Mouse (Mus musculus): ENCODE results near the gene Cyp2d26. TPM values are rescaled to one million over a fixed set of nuclear protein-coding genes. Genes with fewer than 3 reads are reported as not detected.
A peak's percentile ranks its signal among the peaks of the same experiment; 100 is the strongest.
"Not testable (repeated sequence)": the region's sequence is repeated elsewhere in the genome, so short reads cannot be mapped to it uniquely, and the experiment has no call there.

Cyp2d26 gene
- polyA plus RNA-seq, 1 experiment: not detected

GRCm38 (mm10) chr15:82806969-82807763, 13.1 kb upstream of the Cyp2d26 start:
- TF ChIP-seq CTCF (IDR thresholded peaks at IDR 0.05; ENCODE audit: low read depth, low read length): no peak
- peaks cover 9% of the 10 kb centered on the region for H3K4me1 ChIP-seq (ENCODE audit: control insufficient read depth, insufficient read depth, low read length)
- no peak overlapping the region for H3K4me3 ChIP-seq (ENCODE audit: insufficient read depth, low read length)
- no peak overlapping the region for H3K27ac ChIP-seq (ENCODE audit: insufficient read depth, low read depth, low read length)

- Histone ChIP-seq H3K4me1 (ENCODE audit: control insufficient read depth, insufficient read depth, low read length) (peaks cover 9% of the 10 kb centered on the region), H3K27ac (ENCODE audit: insufficient read depth, low read depth, low read length) (no peak overlapping the region), H3K4me3 (ENCODE audit: insufficient read depth, low read length) (no peak overlapping the region)
- TF ChIP-seq POLR2A (IDR thresholded peaks at IDR 0.05; ENCODE audit: borderline replicate concordance, low read depth, low read length): no peak
- peak; percentile 59 for TF ChIP-seq CTCF (IDR thresholded peaks at IDR 0.05; ENCODE audit: low read depth, low read length)
Observed at GRCm38 (mm10) chr15:82804708-82805639, 10.9 kb upstream of the Cyp2d26 start.

GRCm38 (mm10) chr15:82795936-82796440, 1.9 kb upstream of the Cyp2d26 start:
- no peak for TF ChIP-seq POLR2A (IDR thresholded peaks at IDR 0.05; ENCODE audit: borderline replicate concordance, low read depth, low read length)
- TF ChIP-seq CTCF (IDR thresholded peaks at IDR 0.05; ENCODE audit: low read depth, low read length): no peak
- Histone ChIP-seq H3K4me3 (ENCODE audit: insufficient read depth, low read length) (no peak overlapping the region), H3K27ac (ENCODE audit: insufficient read depth, low read depth, low read length) (no peak overlapping the region), H3K4me1 (ENCODE audit: control insufficient read depth, insufficient read depth, low read length) (no peaks in the 10 kb centered on the region)

GRCm38 (mm10) chr15:82793868-82794267, 226 bp downstream of the Cyp2d26 start:
- Histone ChIP-seq H3K27ac (ENCODE audit: insufficient read depth, low read depth, low read length) (no peak overlapping the region), H3K4me1 (ENCODE audit: control insufficient read depth, insufficient read depth, low read length) (no peaks in the 10 kb centered on the region), H3K4me3 (ENCODE audit: insufficient read depth, low read length) (no peak overlapping the region)
- TF ChIP-seq CTCF (IDR thresholded peaks at IDR 0.05; ENCODE audit: low read depth, low read length) (no peak), POLR2A (IDR thresholded peaks at IDR 0.05; ENCODE audit: borderline replicate concordance, low read depth, low read length) (no peak)

GRCm38 (mm10) chr15:82793454-82793853, 640 bp downstream of the Cyp2d26 start:
- no peak overlapping the region for H3K4me3 ChIP-seq (ENCODE audit: insufficient read depth, low read length)
- H3K27ac ChIP-seq (ENCODE audit: insufficient read depth, low read depth, low read length): no peak overlapping the region
- no peaks in the 10 kb centered on the region for H3K4me1 ChIP-seq (ENCODE audit: control insufficient read depth, insufficient read depth, low read length)
- TF ChIP-seq CTCF (IDR thresholded peaks at IDR 0.05; ENCODE audit: low read depth, low read length) (no peak), POLR2A (IDR thresholded peaks at IDR 0.05; ENCODE audit: borderline replicate concordance, low read depth, low read length) (no peak)

- H3K4me3 ChIP-seq (ENCODE audit: insufficient read depth, low read length): no peak overlapping the region
- H3K27ac ChIP-seq (ENCODE audit: insufficient read depth, low read depth, low read length): no peak overlapping the region
- no peaks in the 10 kb centered on the region for H3K4me1 ChIP-seq (ENCODE audit: control insufficient read depth, insufficient read depth, low read length)
- TF ChIP-seq POLR2A (IDR thresholded peaks at IDR 0.05; ENCODE audit: borderline replicate concordance, low read depth, low read length) (no peak), CTCF (IDR thresholded peaks at IDR 0.05; ENCODE audit: low read depth, low read length) (no peak)
Observed at GRCm38 (mm10) chr15:82792566-82792965, 1.5 kb downstream of the Cyp2d26 start.

GRCm38 (mm10) chr15:82784581-82784980, 9.5 kb downstream of the Cyp2d26 start:
- Histone ChIP-seq H3K4me1 (ENCODE audit: control insufficient read depth, insufficient read depth, low read length) (no peaks in the 10 kb centered on the region), H3K27ac (ENCODE audit: insufficient read depth, low read depth, low read length) (no peak overlapping the region), H3K4me3 (ENCODE audit: insufficient read depth, low read length) (no peak overlapping the region)
- no peak for TF ChIP-seq CTCF (IDR thresholded peaks at IDR 0.05; ENCODE audit: low read depth, low read length)
- no peak for TF ChIP-seq POLR2A (IDR thresholded peaks at IDR 0.05; ENCODE audit: borderline replicate concordance, low read depth, low read length)

- Histone ChIP-seq H3K4me1 (ENCODE audit: control insufficient read depth, insufficient read depth, low read length) (no peaks in the 10 kb centered on the region), H3K27ac (ENCODE audit: insufficient read depth, low read depth, low read length) (no peak overlapping the region), H3K4me3 (ENCODE audit: insufficient read depth, low read length) (no peak overlapping the region)
- TF ChIP-seq CTCF (IDR thresholded peaks at IDR 0.05; ENCODE audit: low read depth, low read length): no peak
- TF ChIP-seq POLR2A (IDR thresholded peaks at IDR 0.05; ENCODE audit: borderline replicate concordance, low read depth, low read length): no peak
Observed at GRCm38 (mm10) chr15:82783800-82784199, 10.3 kb downstream of the Cyp2d26 start.

- H3K27ac ChIP-seq (ENCODE audit: insufficient read depth, low read depth, low read length); H3K4me1 ChIP-seq (ENCODE audit: control insufficient read depth, insufficient read depth, low read length); H3K4me3 ChIP-seq (ENCODE audit: insufficient read depth, low read length): not testable (repeated sequence)
Observed at GRCm38 (mm10) chr15:82777856-82778255, 16.2 kb downstream of the Cyp2d26 start.

- Histone ChIP-seq H3K4me3 (ENCODE audit: insufficient read depth, low read length) (no peak overlapping the region), H3K4me1 (ENCODE audit: control insufficient read depth, insufficient read depth, low read length) (no peaks in the 10 kb centered on the region), H3K27ac (ENCODE audit: insufficient read depth, low read depth, low read length) (no peak overlapping the region)
- TF ChIP-seq CTCF (IDR thresholded peaks at IDR 0.05; ENCODE audit: low read depth, low read length) (no peak), POLR2A (IDR thresholded peaks at IDR 0.05; ENCODE audit: borderline replicate concordance, low read depth, low read length) (no peak)
Observed at GRCm38 (mm10) chr15:82765943-82766342, 28.2 kb downstream of the Cyp2d26 start.

All from bone marrow macrophage, adult 2 months (primary cell).